Mouse (Mus musculus): ENCODE data around the gene Hgd. TPM values are rescaled to one million over a fixed set of nuclear protein-coding genes. Genes with fewer than 3 reads are reported as not detected.

Gene Hgd
- polyA plus RNA-seq, 1 experiment from 2014 or later, result 0.72 TPM

DNA sequence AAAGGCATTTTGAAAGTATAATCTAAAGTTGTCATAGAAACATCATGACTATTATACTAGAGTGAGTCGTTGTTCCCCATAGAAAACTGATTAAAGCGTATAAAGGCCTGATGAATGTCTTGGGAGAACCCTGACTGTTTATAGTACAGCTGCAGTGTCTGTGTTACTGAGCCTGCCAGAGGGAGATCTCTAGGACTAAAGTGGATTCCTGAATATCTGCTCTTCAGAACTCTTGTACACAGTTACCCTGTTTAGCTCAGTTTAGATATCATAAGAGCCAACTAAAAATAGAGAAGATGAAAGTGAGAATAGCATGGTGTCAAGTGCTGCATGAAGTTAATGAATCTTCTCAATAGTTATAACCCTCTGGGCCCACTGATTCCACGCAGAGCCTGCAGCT, 29.7 kb upstream of the Hgd start:
- Histone ChIP-seq H3K4me3 (ENCODE audit: low read depth, low read length) (no peak overlapping the region), H3K9ac (ENCODE audit: low read depth, low read length) (no peak overlapping the region), H3K4me2 (peak overlapping the region; percentile 49), H3K9me3 (replicated peaks; ENCODE audit: control insufficient read depth, low read length) (no peaks in the 10 kb centered on the region), H3K27ac (ENCODE audit: low read depth, low read length) (peak overlapping the region; percentile 79), H3K36me3 (ENCODE audit: control insufficient read depth, insufficient read depth, low read length) (no peaks in the 10 kb centered on the region), H3K4me1 (ENCODE audit: control insufficient read depth, insufficient read depth, low read length) (peaks cover 10% of the 10 kb centered on the region; the same call in 1 of the 2 replicates), H3K27me3 (ENCODE audit: control insufficient read depth, insufficient read depth, low read length) (no peaks in the 10 kb centered on the region)
- 57% methylated on average over 3 of the region's 3 CpGs for WGBS (ENCODE audit: insufficient replicate concordance)
- peak; percentile 57; the same call in 1 of the 2 replicates for ATAC-seq (replicated peaks; ENCODE audit: insufficient number of reproducible peaks, low FRiP score, low TSS enrichment)

- no peaks in the 10 kb centered on the region for H3K9me3 ChIP-seq (replicated peaks; ENCODE audit: control insufficient read depth, low read length)
- H3K27ac ChIP-seq (ENCODE audit: low read depth, low read length), result peak overlapping the region; percentile 79
- H3K9ac ChIP-seq (ENCODE audit: low read depth, low read length), result no peak overlapping the region
- 47% methylated on average over 2 of the region's 2 CpGs for WGBS (ENCODE audit: insufficient replicate concordance)
- no peak overlapping the region for H3K4me3 ChIP-seq (ENCODE audit: low read depth, low read length)
- no peaks in the 10 kb centered on the region for H3K27me3 ChIP-seq (ENCODE audit: control insufficient read depth, insufficient read depth, low read length)
- 0 out of 2 replicates have a peak, but pooled peaks have one; percentile 35 for ATAC-seq (replicated peaks; ENCODE audit: insufficient number of reproducible peaks, low FRiP score, low TSS enrichment)
- no peak overlapping the region for H3K4me2 ChIP-seq
- no peaks in the 10 kb centered on the region for H3K36me3 ChIP-seq (ENCODE audit: control insufficient read depth, insufficient read depth, low read length)
- peaks cover 12% of the 10 kb centered on the region for H3K4me1 ChIP-seq (ENCODE audit: control insufficient read depth, insufficient read depth, low read length)
These were observed 29.0 kb upstream of the Hgd start for GRCm38 (mm10) chr16:37550981-37551380.

- Histone ChIP-seq H3K4me2 (no peak overlapping the region), H3K4me1 (ENCODE audit: control insufficient read depth, insufficient read depth, low read length) (peaks cover 12% of the 10 kb centered on the region), H3K9ac (ENCODE audit: low read depth, low read length) (no peak overlapping the region), H3K9me3 (replicated peaks; ENCODE audit: control insufficient read depth, low read length) (no peaks in the 10 kb centered on the region), H3K36me3 (ENCODE audit: control insufficient read depth, insufficient read depth, low read length) (0 out of 2 replicates have a peak, but pooled peaks cover 4% of the 10 kb centered on the region), H3K27me3 (ENCODE audit: control insufficient read depth, insufficient read depth, low read length) (no peaks in the 10 kb centered on the region), H3K27ac (ENCODE audit: low read depth, low read length) (no peak overlapping the region), H3K4me3 (ENCODE audit: low read depth, low read length) (no peak overlapping the region)
- no peak for ATAC-seq (replicated peaks; ENCODE audit: insufficient number of reproducible peaks, low FRiP score, low TSS enrichment)
- WGBS (ENCODE audit: insufficient replicate concordance), result 74% methylated on average over 3 of the region's 3 CpGs
These were observed 27.1 kb upstream of the Hgd start for GRCm38 (mm10) chr16:37552824-37553223.

- H3K9me3 ChIP-seq (replicated peaks; ENCODE audit: control insufficient read depth, low read length), result no peaks in the 10 kb centered on the region
- H3K4me1 ChIP-seq (ENCODE audit: control insufficient read depth, insufficient read depth, low read length), result peaks cover 18% of the 10 kb centered on the region
- WGBS (ENCODE audit: insufficient replicate concordance), result 92% methylated on average over 6 of the region's 6 CpGs
- no peak overlapping the region for H3K9ac ChIP-seq (ENCODE audit: low read depth, low read length)
- no peak overlapping the region for H3K27ac ChIP-seq (ENCODE audit: low read depth, low read length)
- H3K4me2 ChIP-seq, result no peak overlapping the region
- H3K36me3 ChIP-seq (ENCODE audit: control insufficient read depth, insufficient read depth, low read length), result peaks cover 12% of the 10 kb centered on the region; the same call in 1 of the 2 replicates
- no peaks in the 10 kb centered on the region for H3K27me3 ChIP-seq (ENCODE audit: control insufficient read depth, insufficient read depth, low read length)
- no peak for ATAC-seq (replicated peaks; ENCODE audit: insufficient number of reproducible peaks, low FRiP score, low TSS enrichment)
- no peak overlapping the region for H3K4me3 ChIP-seq (ENCODE audit: low read depth, low read length)
These were observed 17.5 kb upstream of the Hgd start for GRCm38 (mm10) chr16:37562414-37562813.

GRCm38 (mm10) chr16:37562961-37563360, 17.0 kb upstream of the Hgd start:
- ATAC-seq (replicated peaks; ENCODE audit: insufficient number of reproducible peaks, low FRiP score, low TSS enrichment), result no peak
- Histone ChIP-seq H3K27ac (ENCODE audit: low read depth, low read length) (no peak overlapping the region), H3K27me3 (ENCODE audit: control insufficient read depth, insufficient read depth, low read length) (no peaks in the 10 kb centered on the region), H3K9ac (ENCODE audit: low read depth, low read length) (no peak overlapping the region), H3K36me3 (ENCODE audit: control insufficient read depth, insufficient read depth, low read length) (peaks cover 9% of the 10 kb centered on the region; the same call in 1 of the 2 replicates), H3K9me3 (replicated peaks; ENCODE audit: control insufficient read depth, low read length) (no peaks in the 10 kb centered on the region), H3K4me3 (ENCODE audit: low read depth, low read length) (no peak overlapping the region), H3K4me2 (no peak overlapping the region), H3K4me1 (ENCODE audit: control insufficient read depth, insufficient read depth, low read length) (peaks cover 18% of the 10 kb centered on the region)
- 86% methylated on average over 5 of the region's 5 CpGs for WGBS (ENCODE audit: insufficient replicate concordance)

- no peaks in the 10 kb centered on the region for H3K27me3 ChIP-seq (ENCODE audit: control insufficient read depth, insufficient read depth, low read length)
- no peaks in the 10 kb centered on the region; the same call in 1 of the 2 replicates for H3K36me3 ChIP-seq (ENCODE audit: control insufficient read depth, insufficient read depth, low read length)
- WGBS (ENCODE audit: insufficient replicate concordance), result 23% methylated on average over 1 of the region's 1 CpGs
- no peak overlapping the region for H3K4me2 ChIP-seq
- H3K4me1 ChIP-seq (ENCODE audit: control insufficient read depth, insufficient read depth, low read length), result peaks cover 18% of the 10 kb centered on the region
- no peak for ATAC-seq (replicated peaks; ENCODE audit: insufficient number of reproducible peaks, low FRiP score, low TSS enrichment)
- no peak overlapping the region for H3K4me3 ChIP-seq (ENCODE audit: low read depth, low read length)
- H3K9ac ChIP-seq (ENCODE audit: low read depth, low read length), result no peak overlapping the region
- peak overlapping the region; percentile 50; the same call in 1 of the 2 replicates for H3K27ac ChIP-seq (ENCODE audit: low read depth, low read length)
- no peaks in the 10 kb centered on the region for H3K9me3 ChIP-seq (replicated peaks; ENCODE audit: control insufficient read depth, low read length)
These were observed 14.8 kb upstream of the Hgd start for GRCm38 (mm10) chr16:37565117-37565516.

DNA sequence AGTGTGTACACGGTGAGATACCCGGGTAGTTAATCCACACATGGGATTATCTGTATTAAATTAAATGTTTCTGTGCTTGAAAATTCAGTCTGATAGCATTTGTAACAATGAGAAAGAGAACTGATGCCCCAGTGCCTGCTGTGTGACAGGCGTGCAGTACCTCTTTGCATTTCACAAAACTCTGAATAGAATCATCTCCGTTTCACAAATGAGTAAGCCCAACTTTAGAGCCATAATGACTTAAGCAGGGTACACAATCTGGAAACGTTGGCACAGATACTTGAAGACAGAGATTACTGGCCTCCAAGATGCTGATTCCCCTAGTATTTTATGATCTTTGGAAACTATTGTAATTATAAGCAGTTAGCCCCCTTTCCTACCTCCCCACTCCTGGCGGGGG, 13.8 kb upstream of the Hgd start:
- Histone ChIP-seq H3K4me1 (ENCODE audit: control insufficient read depth, insufficient read depth, low read length) (peaks cover 18% of the 10 kb centered on the region), H3K4me2 (no peak overlapping the region), H3K9me3 (replicated peaks; ENCODE audit: control insufficient read depth, low read length) (no peaks in the 10 kb centered on the region), H3K27me3 (ENCODE audit: control insufficient read depth, insufficient read depth, low read length) (no peaks in the 10 kb centered on the region), H3K27ac (ENCODE audit: low read depth, low read length) (no peak overlapping the region), H3K36me3 (ENCODE audit: control insufficient read depth, insufficient read depth, low read length) (no peaks in the 10 kb centered on the region; the same call in 1 of the 2 replicates), H3K9ac (ENCODE audit: low read depth, low read length) (no peak overlapping the region), H3K4me3 (ENCODE audit: low read depth, low read length) (no peak overlapping the region)
- WGBS (ENCODE audit: insufficient replicate concordance), result 88% methylated on average over 6 of the region's 6 CpGs
- ATAC-seq (replicated peaks; ENCODE audit: insufficient number of reproducible peaks, low FRiP score, low TSS enrichment), result no peak

GRCm38 (mm10) chr16:37567113-37568050, 12.6 kb upstream of the Hgd start:
- peaks cover 18% of the 10 kb centered on the region for H3K4me1 ChIP-seq (ENCODE audit: control insufficient read depth, insufficient read depth, low read length)
- no peaks in the 10 kb centered on the region for H3K9me3 ChIP-seq (replicated peaks; ENCODE audit: control insufficient read depth, low read length)
- H3K9ac ChIP-seq (ENCODE audit: low read depth, low read length), result no peak overlapping the region
- 74% methylated on average over 12 of the region's 12 CpGs for WGBS (ENCODE audit: insufficient replicate concordance)
- H3K4me3 ChIP-seq (ENCODE audit: low read depth, low read length), result no peak overlapping the region
- peaks cover 4% of the 10 kb centered on the region for H3K36me3 ChIP-seq (ENCODE audit: control insufficient read depth, insufficient read depth, low read length)
- no peak overlapping the region for H3K4me2 ChIP-seq
- H3K27me3 ChIP-seq (ENCODE audit: control insufficient read depth, insufficient read depth, low read length), result no peaks in the 10 kb centered on the region
- ATAC-seq (replicated peaks; ENCODE audit: insufficient number of reproducible peaks, low FRiP score, low TSS enrichment), result no peak
- no peak overlapping the region for H3K27ac ChIP-seq (ENCODE audit: low read depth, low read length)
